In the genomic region with DNA sequence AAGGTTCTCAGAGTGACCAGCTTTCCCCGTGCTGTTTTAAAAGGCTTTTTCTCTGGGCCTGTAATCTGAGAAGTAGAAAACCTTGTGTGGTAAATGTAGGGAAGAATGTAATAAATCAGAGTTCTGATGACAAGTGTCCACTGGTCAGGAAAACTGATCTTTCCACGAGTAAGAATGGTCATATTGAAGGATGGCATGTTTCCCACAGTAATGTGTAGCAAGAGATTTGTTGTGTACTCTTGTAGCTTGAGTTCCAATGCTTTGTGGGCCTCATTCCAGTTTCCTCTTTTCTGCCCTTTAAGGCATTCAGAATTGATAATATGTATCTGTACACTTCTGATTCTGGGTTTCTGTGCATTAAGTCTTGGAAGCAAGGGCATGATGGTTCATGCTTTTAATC, we compare ENCODE assay signal across 9 mouse cellular contexts. TPM values are rescaled to one million over a fixed set of nuclear protein-coding genes. Genes with fewer than 3 reads are reported as not detected.
DNase-seq lines count a peak whose midpoint lies in the region; ATAC-seq and TF ChIP-seq lines count a peak whose summit lies in the region.
"Had no signal": no experiment of that assay in that cellular context is flagged by ENCODE, and none has a peak within 500 bp of the region (broad histone marks: within the 10 kb centered on the region; RNA-seq: fewer than 3 reads in every experiment).

No protein-coding gene starts in this region.

- TF ChIP-seq RAD21 in CH12.LX (IDR thresholded peaks at IDR 0.05; ENCODE audit: low read depth, low read length), result no peak

- peak overlapping the region; percentile 88 for H3K4me3 ChIP-seq in heart, embryonic 12.5 days
- H3K4me3 ChIP-seq in CH12.LX (replicated peaks in 1 of 3; ENCODE audit: low read depth in 2 of 3, low read length in 2 of 3, poor library complexity in 1 of 3), result peak overlapping the region; percentile 76 to 98 (median 97)
- H3K4me3 ChIP-seq in forebrain, embryonic 13.5 days, result peak overlapping the region; percentile 98
- peak overlapping the region; percentile 87 for H3K4me3 ChIP-seq in liver, embryonic 15.5 days (replicated peaks)

- 1% methylated on average over 2 of the region's 2 CpGs for WGBS in heart, embryonic 12.5 days
- 3% methylated on average over 2 of the region's 2 CpGs for WGBS in forebrain, embryonic 13.5 days
- WGBS in liver, embryonic 15.5 days (ENCODE audit: insufficient replicate concordance), result 0% methylated on average over 2 of the region's 2 CpGs

- H3K27me3 ChIP-seq in heart, embryonic 12.5 days (replicated peaks), result no peaks in the 10 kb centered on the region
- no peaks in the 10 kb centered on the region for H3K27me3 ChIP-seq in CH12.LX (replicated peaks)
- H3K27me3 ChIP-seq in forebrain, embryonic 13.5 days, result no peaks in the 10 kb centered on the region
- H3K27me3 ChIP-seq in liver, embryonic 15.5 days, result no peaks in the 10 kb centered on the region
- H3K27me3 ChIP-seq: Patski had no signal

- H3K27ac ChIP-seq in heart, embryonic 12.5 days (ENCODE audit: poor library complexity, severe bottlenecking), result peak overlapping the region; percentile 96; the same call in 1 of the 2 replicates
- no peak overlapping the region for H3K27ac ChIP-seq in CH12.LX (ENCODE audit: insufficient read depth, low read depth)
- no peak overlapping the region for H3K27ac ChIP-seq in forebrain, embryonic 13.5 days
- peak overlapping the region; percentile 95; the same call in 1 of the 2 replicates for H3K27ac ChIP-seq in liver, embryonic 15.5 days (replicated peaks)

- no peak for ATAC-seq in heart, embryonic 12.5 days (ENCODE audit: insufficient number of reproducible peaks, low FRiP score)
- no peak for ATAC-seq in forebrain, embryonic 13.5 days
- ATAC-seq in liver, embryonic 15.5 days (ENCODE audit: insufficient read depth), result no peak

- H3K79me2 ChIP-seq in CH12.LX (replicated peaks; ENCODE audit: control insufficient read depth, extremely low read depth, insufficient read depth, poor library complexity, severe bottlenecking), result peaks cover 53% of the 10 kb centered on the region

- H3K9me3 ChIP-seq in heart, embryonic 12.5 days (replicated peaks), result no peaks in the 10 kb centered on the region
- H3K9me3 ChIP-seq in CH12.LX (replicated peaks; ENCODE audit: low read length), result no peaks in the 10 kb centered on the region
- H3K9me3 ChIP-seq in forebrain, embryonic 13.5 days (replicated peaks), result no peaks in the 10 kb centered on the region
- no peaks in the 10 kb centered on the region for H3K9me3 ChIP-seq in liver, embryonic 15.5 days (replicated peaks)

- in situ Hi-C loops in CH12.LX (cut with MboI; ENCODE audit: low pct_ligation_motif_present, low pct_unique_long_range_greater_than_20kb, low sequenced_read_pairs), result no loop called here

- dilution Hi-C loops in CH12.LX (cut with MboI; ENCODE audit: extremely low pct_ligation_motif_present, extremely low pct_unique_long_range_greater_than_20kb, low sequenced_read_pairs), result no loop called here

- TF ChIP-seq POLR2A in CH12.LX (IDR thresholded peaks at IDR 0.05; ENCODE audit: low read depth, low read length), result no peak

- H3K4me1 ChIP-seq in heart, embryonic 12.5 days (replicated peaks), result peaks cover 21% of the 10 kb centered on the region
- peaks cover 5 to 69% of the 10 kb centered on the region in 2 experiments for H3K4me1 ChIP-seq in CH12.LX (ENCODE audit: control insufficient read depth in 1 of 2, insufficient read depth in 2 of 2)
- peaks cover 38% of the 10 kb centered on the region for H3K4me1 ChIP-seq in forebrain, embryonic 13.5 days
- H3K4me1 ChIP-seq in liver, embryonic 15.5 days (replicated peaks), result peaks cover 31% of the 10 kb centered on the region

- no peak for TF ChIP-seq EP300 in CH12.LX (IDR thresholded peaks at IDR 0.05; ENCODE audit: low read length)

- DNase-seq in heart, postnatal 36 days, result no peak
- no peak for DNase-seq in CH12.LX (ENCODE audit: extremely low read depth)
- no peak for DNase-seq in urinary bladder, postnatal 25 days (ENCODE audit: low spot score)
- DNase-seq in embryo, embryonic 9.5 days (ENCODE audit: extremely low spot score), result no peak
- no peak for DNase-seq in ovary, postnatal 36 days (ENCODE audit: low spot score)

- H3K36me3 ChIP-seq in heart, embryonic 12.5 days, result peaks cover 44% of the 10 kb centered on the region
- H3K36me3 ChIP-seq in CH12.LX (replicated peaks in 1 of 2; ENCODE audit: control insufficient read depth in 1 of 2, insufficient read depth in 1 of 2, low read length in 1 of 2), result peaks cover 38 to 66% of the 10 kb centered on the region in 2 experiments
- peaks cover 51% of the 10 kb centered on the region for H3K36me3 ChIP-seq in forebrain, embryonic 13.5 days (ENCODE audit: poor library complexity, severe bottlenecking)
- H3K36me3 ChIP-seq in liver, embryonic 15.5 days (replicated peaks), result peaks cover 59% of the 10 kb centered on the region

- peak overlapping the region; percentile 99 for H3K9ac ChIP-seq in heart, embryonic 12.5 days
- H3K9ac ChIP-seq in CH12.LX (ENCODE audit: insufficient read depth, low read depth), result peak overlapping the region; percentile 98
- H3K9ac ChIP-seq in forebrain, embryonic 13.5 days, result peak overlapping the region; percentile 99
- peak overlapping the region; percentile 97 for H3K9ac ChIP-seq in liver, embryonic 15.5 days

- peak overlapping the region; percentile 96 for H3K4me2 ChIP-seq in heart, embryonic 12.5 days
- peak overlapping the region; percentile 97 for H3K4me2 ChIP-seq in CH12.LX (ENCODE audit: insufficient read depth, low read depth, poor library complexity, severe bottlenecking)
- H3K4me2 ChIP-seq in forebrain, embryonic 13.5 days, result peak overlapping the region; percentile 93
- H3K4me2 ChIP-seq in liver, embryonic 15.5 days, result peak overlapping the region; percentile 74

- TF ChIP-seq CTCF in CH12.LX (conservative IDR thresholded peaks at IDR 0.05 in 1 of 2, IDR thresholded peaks at IDR 0.05 in 1 of 2; ENCODE audit: low read depth in 2 of 2, low read length in 2 of 2), result no peak

- intact Hi-C loops in heart, postnatal 36 days (cut with DNase I), result loop anchor here (2.0 kb wide), 1 partner anchor 34 kb away; the partner anchor contains the start of gene Rasgrp2

TF ChIP-seq in CH12.LX, 34 proteins besides CTCF, POLR2A, EP300 and RAD21 (continues in another document):
- TF ChIP-seq NELFE (IDR thresholded peaks at IDR 0.05; ENCODE audit: low read depth, low read length) (no peak), JUN (IDR thresholded peaks at IDR 0.05; ENCODE audit: insufficient read depth, low read depth, low read length) (no peak), KAT2A (IDR thresholded peaks at IDR 0.05; ENCODE audit: insufficient replicate concordance, low read length) (no peak), CHD1 (IDR thresholded peaks at IDR 0.05; ENCODE audit: low read depth, low read length) (no peak), HCFC1 (IDR thresholded peaks at IDR 0.05; ENCODE audit: low read depth, low read length) (no peak), MAX (IDR thresholded peaks at IDR 0.05; ENCODE audit: low read length) (no peak), USF1 (IDR thresholded peaks at IDR 0.05; ENCODE audit: low read depth, low read length) (no peak), PAX5 (IDR thresholded peaks at IDR 0.05; ENCODE audit: low read length) (no peak), ZC3H11A (IDR thresholded peaks at IDR 0.05; ENCODE audit: low read depth, low read length) (no peak)

RNA-seq across cellular contexts. Expression of gene Sf1, which starts 1.4 kb away (rescaled TPM):
- polyA plus RNA-seq in heart, embryonic 12.5 days (2016; fragmentation: Nextera tagmentation; extraction: Ambion mirVana), result 127 and 130 TPM in 2 replicates
- 100 to 1,000 TPM in 1 of 2 experiments, 10 to 100 TPM in 1; 89.4 to 101 TPM for total RNA-seq in heart, postnatal 36 days (2021)
- total RNA-seq in CH12.LX (2012; rRNA removed) (70.4 and 83.2 TPM in 2 replicates), CH12.LX (2014; rRNA removed) (54.5 and 64.7 TPM in 2 replicates)
- polyA plus RNA-seq in CH12.LX (2012; ENCODE audit: insufficient read length, low read depth), result 229 and 251 TPM in 2 replicates
- polyA plus RNA-seq in forebrain, embryonic 13.5 days (2015; fragmentation: Nextera tagmentation; extraction: Ambion mirVana), result 134 and 139 TPM in 2 replicates
- polyA plus RNA-seq in liver, embryonic 15.5 days (2015; fragmentation: Nextera tagmentation; extraction: Ambion mirVana), result 64.3 and 68.8 TPM in 2 replicates

RNA-seq across cellular contexts. Expression of gene Pygm, which starts 19.4 kb away (rescaled TPM):
- polyA plus RNA-seq in heart, embryonic 12.5 days (2016; fragmentation: Nextera tagmentation; extraction: Ambion mirVana), result 224 and 234 TPM in 2 replicates
- total RNA-seq in heart, postnatal 36 days (2021), result 1,000 to 10,000 TPM; 1,171 to 1,191 TPM
- total RNA-seq in CH12.LX (2012; rRNA removed) (0.47 and 0.63 TPM in 2 replicates), CH12.LX (2014; rRNA removed) (0.32 and 0.92 TPM in 2 replicates)
- polyA plus RNA-seq in CH12.LX (2012; ENCODE audit: insufficient read length, low read depth), result 1.2 and 2.0 TPM in 2 replicates
- polyA plus RNA-seq in forebrain, embryonic 13.5 days (2015; fragmentation: Nextera tagmentation; extraction: Ambion mirVana), result 2.0 and 2.1 TPM in 2 replicates
- 6.4 and 9.2 TPM in 2 replicates for polyA plus RNA-seq in liver, embryonic 15.5 days (2015; fragmentation: Nextera tagmentation; extraction: Ambion mirVana)

RNA-seq across cellular contexts. Expression of gene Map4k2, which starts 23.9 kb away (rescaled TPM):
- 14.1 and 15.7 TPM in 2 replicates for polyA plus RNA-seq in heart, embryonic 12.5 days (2016; fragmentation: Nextera tagmentation; extraction: Ambion mirVana)
- 10 to 100 TPM; 36.4 to 56.7 TPM for total RNA-seq in heart, postnatal 36 days (2021)
- total RNA-seq in CH12.LX (2012; rRNA removed) (77.6 and 95.2 TPM in 2 replicates), CH12.LX (2014; rRNA removed) (55.5 and 56.7 TPM in 2 replicates)
- polyA plus RNA-seq in CH12.LX (2012; ENCODE audit: insufficient read length, low read depth), result 119 and 127 TPM in 2 replicates
- polyA plus RNA-seq in forebrain, embryonic 13.5 days (2015; fragmentation: Nextera tagmentation; extraction: Ambion mirVana), result 11.3 and 15.4 TPM in 2 replicates
- 7.7 and 9.1 TPM in 2 replicates for polyA plus RNA-seq in liver, embryonic 15.5 days (2015; fragmentation: Nextera tagmentation; extraction: Ambion mirVana)

RNA-seq across cellular contexts. Expression of gene Men1, which starts 30.1 kb away (rescaled TPM):
- 48.7 and 52.1 TPM in 2 replicates for polyA plus RNA-seq in heart, embryonic 12.5 days (2016; fragmentation: Nextera tagmentation; extraction: Ambion mirVana)
- total RNA-seq in heart, postnatal 36 days (2021), result 10 to 100 TPM; 12.1 to 14.2 TPM
- total RNA-seq in CH12.LX (2012; rRNA removed) (42.9 and 43.0 TPM in 2 replicates), CH12.LX (2014; rRNA removed) (23.5 and 24.9 TPM in 2 replicates)
- 50.7 and 67.8 TPM in 2 replicates for polyA plus RNA-seq in CH12.LX (2012; ENCODE audit: insufficient read length, low read depth)
- 83.8 and 92.4 TPM in 2 replicates for polyA plus RNA-seq in forebrain, embryonic 13.5 days (2015; fragmentation: Nextera tagmentation; extraction: Ambion mirVana)
- polyA plus RNA-seq in liver, embryonic 15.5 days (2015; fragmentation: Nextera tagmentation; extraction: Ambion mirVana), result 25.1 and 25.4 TPM in 2 replicates

RNA-seq across cellular contexts. Expression of gene Rasgrp2, which starts 34.3 kb away (rescaled TPM):
- 43.8 and 45.8 TPM in 2 replicates for polyA plus RNA-seq in heart, embryonic 12.5 days (2016; fragmentation: Nextera tagmentation; extraction: Ambion mirVana)
- total RNA-seq in heart, postnatal 36 days (2021), result 10 to 100 TPM; 38.8 to 57.2 TPM
- total RNA-seq in CH12.LX (2012; rRNA removed), result 16.9 and 22.0 TPM in 2 replicates
- total RNA-seq in CH12.LX (2014; rRNA removed), result 7.4 and 9.3 TPM in 2 replicates
- polyA plus RNA-seq in CH12.LX (2012; ENCODE audit: insufficient read length, low read depth), result 26.0 and 37.9 TPM in 2 replicates
- polyA plus RNA-seq in forebrain, embryonic 13.5 days (2015; fragmentation: Nextera tagmentation; extraction: Ambion mirVana), result 21.1 and 25.1 TPM in 2 replicates
- 81.3 and 88.4 TPM in 2 replicates for polyA plus RNA-seq in liver, embryonic 15.5 days (2015; fragmentation: Nextera tagmentation; extraction: Ambion mirVana)

Comparison
In these comparisons a context has a peak if more than half of its experiments do, and no peak if none do; other contexts are left out.
1. H3K27ac ChIP-seq: peak in heart, embryonic 12.5 days (single experiment) and liver, embryonic 15.5 days (single experiment); none in CH12.LX (single experiment) and forebrain, embryonic 13.5 days (single experiment).
2. RNA of gene Pygm, which starts 19.4 kb away (polyA plus RNA-seq): 224 to 234 TPM in heart, embryonic 12.5 days; 6.4 to 9.2 TPM in liver, embryonic 15.5 days, 2.0 to 2.1 TPM in forebrain, embryonic 13.5 days and 1.2 to 2.0 TPM in CH12.LX; every median in the first group is over 10 times any median in the second.
3. Peak in every context shown above with its lines, with median percentiles within 50 percentile points of each other: H3K4me2 ChIP-seq, H3K4me3 ChIP-seq and H3K9ac ChIP-seq.